Mouse (Mus musculus): ENCODE data around the gene Unc13d. TPM values are rescaled to one million over a fixed set of nuclear protein-coding genes. Genes with fewer than 3 reads are reported as not detected.

Unc13d gene
- polyA plus RNA-seq, 1 experiment from 2014 or later = 8.0 TPM

DNA sequence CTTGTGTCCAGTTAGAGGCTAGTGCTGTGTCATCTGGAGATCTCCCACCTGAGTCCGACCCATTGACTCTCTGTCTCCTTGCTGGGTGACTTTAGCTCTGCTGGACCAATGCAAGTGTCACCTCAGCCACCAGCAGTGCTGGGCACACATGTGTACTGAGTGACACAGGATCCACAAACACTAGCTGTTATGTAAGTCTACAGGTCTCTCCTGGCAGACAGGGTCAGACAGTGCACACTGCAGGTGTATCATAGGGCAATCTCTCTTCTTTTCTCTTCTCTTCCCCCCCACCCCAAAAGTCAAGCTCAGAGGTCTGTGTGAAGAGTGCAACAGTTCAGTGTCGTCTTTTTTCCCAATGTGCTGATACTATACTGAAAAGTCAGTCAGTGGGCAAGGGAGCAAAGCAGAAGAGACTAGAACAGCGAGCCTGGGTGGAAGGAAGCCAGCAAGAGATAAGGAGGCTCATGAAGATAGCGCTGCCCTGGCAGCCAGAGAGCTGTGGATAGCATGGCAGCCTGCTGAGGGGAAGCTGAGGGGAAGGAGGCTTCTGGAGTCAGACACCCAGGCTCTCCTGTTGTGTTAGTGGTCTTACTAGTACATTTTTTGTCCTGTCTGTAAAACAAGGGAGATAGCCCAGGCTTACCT is 20.4 kb downstream of the Unc13d start:
- H3K4me1 ChIP-seq = no peaks in the 10 kb centered on the region
- ATAC-seq (ENCODE audit: insufficient read depth, low FRiP score, low read depth) = no peak
- no peak overlapping the region for H3K4me3 ChIP-seq (replicated peaks)
- H3K27ac ChIP-seq = no peak overlapping the region
- no peaks in the 10 kb centered on the region for H3K27me3 ChIP-seq (replicated peaks)
- no peak overlapping the region for H3K9ac ChIP-seq
- no peaks in the 10 kb centered on the region for H3K9me3 ChIP-seq
- H3K36me3 ChIP-seq = peaks cover 74% of the 10 kb centered on the region
- H3K4me2 ChIP-seq = no peak overlapping the region
- WGBS = 81% methylated on average over 4 of the region's 4 CpGs

DNA sequence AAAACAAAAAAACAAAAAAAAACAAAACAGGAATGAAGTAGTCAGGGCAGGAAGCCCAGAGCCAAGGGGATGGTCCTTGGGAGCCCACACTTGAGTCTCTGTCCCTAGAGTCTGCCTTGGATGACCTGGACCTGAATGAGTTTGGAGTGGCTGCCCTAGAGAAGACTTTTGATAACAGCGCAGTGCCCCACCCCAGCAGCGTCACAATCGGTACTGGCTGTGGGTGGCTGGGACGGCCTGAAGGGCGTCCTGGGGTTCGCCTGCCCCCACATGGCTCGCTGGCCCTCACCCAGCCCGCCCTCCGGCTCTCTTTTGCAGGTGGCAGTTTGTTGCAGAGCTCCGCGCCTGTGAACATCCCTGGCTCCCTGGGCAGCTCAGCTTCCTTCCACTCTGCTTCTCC is 21.9 kb downstream of the Unc13d start:
- Histone ChIP-seq H3K4me3 (replicated peaks) (no peak overlapping the region), H3K4me1 (no peaks in the 10 kb centered on the region), H3K9me3 (no peaks in the 10 kb centered on the region), H3K27ac (no peak overlapping the region), H3K4me2 (no peak overlapping the region), H3K27me3 (replicated peaks) (no peaks in the 10 kb centered on the region), H3K36me3 (peaks cover 83% of the 10 kb centered on the region), H3K9ac (no peak overlapping the region)
- 88% methylated on average over 11 of the region's 11 CpGs for WGBS
- no peak for ATAC-seq (ENCODE audit: insufficient read depth, low FRiP score, low read depth)

DNA sequence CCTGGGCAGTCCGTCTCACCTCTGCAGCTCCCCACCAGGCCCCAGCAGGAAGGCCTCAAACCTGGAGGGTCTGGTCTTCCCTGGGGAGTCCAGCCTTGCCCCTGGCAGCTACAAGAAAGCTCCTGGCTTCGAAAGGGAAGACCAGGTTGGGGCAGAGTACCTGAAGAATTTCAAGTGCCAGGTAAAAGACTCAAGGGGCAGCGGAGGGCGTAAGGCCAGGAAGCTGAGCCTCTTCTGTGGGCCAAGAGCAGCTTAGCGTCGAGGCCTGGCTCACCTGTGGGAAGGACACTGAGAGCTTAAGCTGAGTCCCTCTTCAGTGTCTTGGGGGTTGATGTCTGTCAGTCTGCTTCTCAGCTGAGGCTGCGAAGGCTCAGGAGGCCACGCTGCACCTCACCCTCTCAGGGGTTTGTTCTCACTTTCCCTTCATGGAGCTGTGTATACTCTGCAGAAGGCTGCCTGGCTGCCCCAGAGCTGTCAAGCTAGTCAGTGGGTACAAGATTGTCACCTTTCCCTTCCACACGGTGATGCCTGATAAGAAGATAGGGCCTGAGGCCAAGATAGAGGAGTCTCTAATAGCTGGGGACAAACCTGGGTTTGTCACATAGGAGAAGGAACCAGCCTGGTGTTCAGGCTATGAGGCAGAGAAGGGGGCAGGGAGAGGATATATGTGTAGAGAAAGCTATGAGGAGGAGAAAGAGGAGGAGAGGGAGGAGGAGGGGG is 24.1 kb downstream of the Unc13d start:
- H3K9ac ChIP-seq = no peak overlapping the region
- H3K27ac ChIP-seq = no peak overlapping the region
- no peak overlapping the region for H3K4me3 ChIP-seq (replicated peaks)
- no peaks in the 10 kb centered on the region for H3K4me1 ChIP-seq
- no peaks in the 10 kb centered on the region for H3K9me3 ChIP-seq
- ATAC-seq (ENCODE audit: insufficient read depth, low FRiP score, low read depth) = no peak
- peaks cover 90% of the 10 kb centered on the region for H3K36me3 ChIP-seq
- 91% methylated on average over 9 of the region's 9 CpGs for WGBS
- no peak overlapping the region for H3K4me2 ChIP-seq
- no peaks in the 10 kb centered on the region for H3K27me3 ChIP-seq (replicated peaks)

DNA sequence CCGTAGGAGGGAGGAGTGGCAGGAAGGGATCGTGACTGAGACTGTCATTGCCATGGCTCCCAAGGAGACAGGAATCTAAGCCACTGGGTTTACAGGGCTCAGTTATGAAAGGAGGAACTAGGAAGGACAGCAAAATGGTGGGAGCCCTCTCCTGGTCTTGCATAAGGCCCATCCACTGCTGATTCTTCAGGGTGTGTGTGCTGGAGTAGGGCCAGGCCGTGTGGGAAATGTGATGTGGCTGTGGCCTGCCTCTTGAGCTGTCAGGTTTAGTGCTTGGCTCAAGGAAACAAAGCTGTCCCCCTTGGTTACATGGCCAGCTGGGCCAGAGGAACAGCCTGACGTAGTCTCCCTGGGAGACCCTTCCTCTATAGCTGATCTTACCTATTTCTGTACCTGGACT is 27.6 kb downstream of the Unc13d start:
- H3K27ac ChIP-seq = no peak overlapping the region
- 82% methylated on average over 4 of the region's 4 CpGs for WGBS
- H3K27me3 ChIP-seq (replicated peaks) = no peaks in the 10 kb centered on the region
- no peak overlapping the region for H3K4me3 ChIP-seq (replicated peaks)
- H3K9ac ChIP-seq = no peak overlapping the region
- no peaks in the 10 kb centered on the region for H3K4me1 ChIP-seq
- no peaks in the 10 kb centered on the region for H3K9me3 ChIP-seq
- no peak overlapping the region for H3K4me2 ChIP-seq
- peaks cover 75% of the 10 kb centered on the region for H3K36me3 ChIP-seq
- ATAC-seq (ENCODE audit: insufficient read depth, low FRiP score, low read depth) = no peak

DNA sequence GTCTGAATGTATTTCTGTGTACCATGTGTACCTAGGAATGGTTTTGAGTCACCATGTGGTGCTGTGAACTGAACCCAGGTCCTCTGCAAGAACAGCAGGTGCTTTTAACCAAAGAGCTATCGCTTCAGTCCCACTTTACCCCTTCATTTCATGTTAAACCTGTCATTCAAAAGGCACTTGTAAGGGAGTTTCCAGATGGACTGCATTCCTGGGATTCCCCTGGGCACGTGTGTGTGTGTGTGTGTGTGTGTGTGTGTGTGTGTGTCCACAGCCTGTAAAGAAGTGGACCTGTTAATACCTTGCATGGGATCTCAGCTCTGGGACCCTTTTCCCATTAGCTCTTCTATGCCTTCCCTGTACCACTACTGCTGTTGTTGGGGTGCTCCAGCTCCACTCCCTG is 28.2 kb downstream of the Unc13d start:
- H3K36me3 ChIP-seq = peaks cover 70% of the 10 kb centered on the region
- 64% methylated on average over 2 of the region's 2 CpGs for WGBS

DNA sequence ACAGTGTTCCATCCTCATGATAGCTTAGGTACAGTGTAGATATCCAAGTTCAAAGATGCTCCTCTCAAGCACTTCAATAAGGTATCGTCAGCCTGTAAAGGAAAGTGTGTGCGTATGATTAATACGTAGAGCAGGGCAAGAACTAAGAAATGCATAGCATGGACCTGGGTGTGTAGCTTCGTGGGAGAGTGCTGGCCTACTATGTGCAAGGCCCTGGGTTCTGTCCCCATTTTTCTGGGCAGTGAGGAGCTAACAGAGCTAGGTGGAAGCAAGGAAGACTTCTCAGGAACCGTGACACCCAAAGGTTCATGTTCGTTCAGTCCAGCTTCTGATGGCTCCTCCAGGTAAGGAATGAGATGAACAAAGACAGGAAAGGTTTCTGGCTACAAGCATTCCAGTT is 32.6 kb downstream of the Unc13d start:
- no peaks in the 10 kb centered on the region for H3K9me3 ChIP-seq
- H3K36me3 ChIP-seq = peaks cover 50% of the 10 kb centered on the region
- H3K27ac ChIP-seq = no peak overlapping the region
- H3K9ac ChIP-seq = no peak overlapping the region
- no peaks in the 10 kb centered on the region for H3K4me1 ChIP-seq
- WGBS = 92% methylated on average over 6 of the region's 6 CpGs
- H3K4me3 ChIP-seq (replicated peaks) = no peak overlapping the region
- ATAC-seq (ENCODE audit: insufficient read depth, low FRiP score, low read depth) = no peak
- no peaks in the 10 kb centered on the region for H3K27me3 ChIP-seq (replicated peaks)
- H3K4me2 ChIP-seq = no peak overlapping the region

More for the DNA sequence above, 28.2 kb downstream of the Unc13d start:
- no peaks in the 10 kb centered on the region for H3K4me1 ChIP-seq
- H3K9ac ChIP-seq = no peak overlapping the region
- H3K4me3 ChIP-seq (replicated peaks) = no peak overlapping the region
- H3K27me3 ChIP-seq (replicated peaks) = no peaks in the 10 kb centered on the region
- no peak overlapping the region for H3K4me2 ChIP-seq
- no peak for ATAC-seq (ENCODE audit: insufficient read depth, low FRiP score, low read depth)
- no peaks in the 10 kb centered on the region for H3K9me3 ChIP-seq
- no peak overlapping the region for H3K27ac ChIP-seq

DNA sequence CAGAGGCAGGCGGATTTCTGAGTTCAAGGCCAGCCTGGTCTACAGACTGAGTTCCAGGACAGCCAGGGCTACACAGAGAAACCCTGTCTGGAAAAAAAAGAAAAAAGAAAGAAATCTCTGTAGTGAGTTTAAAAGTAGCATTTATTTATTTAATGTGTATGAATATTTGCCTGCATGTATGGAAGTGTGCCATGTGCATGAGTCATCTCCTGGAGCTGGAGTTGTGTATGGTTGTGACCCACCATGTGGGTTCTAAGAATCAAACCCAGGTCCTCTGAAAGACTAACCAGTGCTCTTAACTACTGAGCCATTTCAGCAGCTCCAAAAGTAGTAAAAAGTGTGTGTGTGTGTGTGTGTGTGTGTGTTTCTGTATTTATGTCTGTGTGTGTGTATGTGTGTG is 34.5 kb downstream of the Unc13d start:
- Histone ChIP-seq H3K9me3 (no peaks in the 10 kb centered on the region), H3K4me2 (no peak overlapping the region), H3K9ac (no peak overlapping the region), H3K4me3 (replicated peaks) (no peak overlapping the region), H3K27ac (no peak overlapping the region), H3K36me3 (peaks cover 35% of the 10 kb centered on the region), H3K4me1 (no peaks in the 10 kb centered on the region), H3K27me3 (replicated peaks) (no peaks in the 10 kb centered on the region)
- 97% methylated on average over 1 of the region's 1 CpGs for WGBS
- ATAC-seq (ENCODE audit: insufficient read depth, low FRiP score, low read depth) = no peak

DNA sequence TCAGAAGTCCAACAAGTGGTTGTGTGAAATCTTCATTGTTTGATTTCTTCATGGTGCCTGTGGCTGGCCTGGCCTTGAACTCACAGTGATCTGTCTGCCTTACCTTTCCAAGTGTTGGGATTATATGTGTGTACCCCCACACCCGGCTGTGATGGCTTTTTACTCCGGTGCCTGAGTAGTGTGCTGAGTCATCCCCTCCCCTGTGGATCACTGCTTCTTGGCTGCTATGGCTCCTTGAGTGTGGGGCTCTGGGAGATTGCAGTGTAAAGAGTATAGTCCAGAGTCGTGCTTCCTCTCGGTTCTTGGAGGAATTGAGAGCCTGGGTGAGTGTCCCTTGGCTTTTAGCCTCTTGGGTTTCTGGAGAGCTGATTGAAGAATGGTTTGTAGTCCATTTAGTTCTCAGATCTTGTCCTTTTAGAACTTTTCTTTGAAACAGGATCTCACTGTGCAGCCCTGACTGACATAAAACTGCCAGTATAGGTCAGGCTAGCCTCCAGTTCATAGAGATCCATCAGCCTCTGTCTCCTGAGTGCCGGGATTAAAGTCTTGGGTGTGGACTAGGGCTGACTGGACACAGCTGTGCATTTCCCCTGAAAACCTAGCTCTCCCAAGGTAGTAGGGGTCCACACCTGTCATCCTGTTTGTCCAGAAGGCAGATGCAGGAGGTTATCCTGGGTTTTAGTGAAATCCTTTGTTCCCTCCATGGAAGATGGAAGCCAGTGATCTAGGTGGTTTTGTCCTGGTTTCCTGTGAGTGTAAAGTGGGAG is 35.2 kb downstream of the Unc13d start:
- Histone ChIP-seq H3K27ac (no peak overlapping the region), H3K4me2 (no peak overlapping the region), H3K4me1 (no peaks in the 10 kb centered on the region), H3K27me3 (replicated peaks) (no peaks in the 10 kb centered on the region), H3K9ac (no peak overlapping the region), H3K4me3 (replicated peaks) (no peak overlapping the region), H3K9me3 (no peaks in the 10 kb centered on the region), H3K36me3 (peaks cover 28% of the 10 kb centered on the region)
- WGBS = 73% methylated on average over 5 of the region's 5 CpGs
- no peak for ATAC-seq (ENCODE audit: insufficient read depth, low FRiP score, low read depth)

DNA sequence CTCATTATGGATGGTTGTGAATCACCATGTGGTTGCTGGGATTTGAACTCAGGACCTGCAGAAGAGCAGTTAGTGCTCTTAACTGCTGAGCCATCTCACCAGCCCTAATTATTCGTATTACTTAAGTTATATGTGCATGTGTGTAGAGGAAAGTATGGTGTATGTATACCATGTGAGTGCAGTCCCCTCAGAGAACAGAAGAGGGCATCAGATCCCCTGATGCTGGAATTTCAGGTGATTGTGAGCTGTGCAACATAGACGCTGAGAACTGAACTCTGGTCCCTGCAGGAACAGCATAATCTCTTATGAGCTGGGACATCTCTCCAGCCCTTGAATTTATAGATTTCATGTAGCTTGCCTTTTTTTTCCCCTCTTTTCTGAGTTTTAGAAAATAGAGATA is 35.9 kb downstream of the Unc13d start:
- H3K27ac ChIP-seq = no peak overlapping the region
- no peak overlapping the region for H3K9ac ChIP-seq

DNA sequence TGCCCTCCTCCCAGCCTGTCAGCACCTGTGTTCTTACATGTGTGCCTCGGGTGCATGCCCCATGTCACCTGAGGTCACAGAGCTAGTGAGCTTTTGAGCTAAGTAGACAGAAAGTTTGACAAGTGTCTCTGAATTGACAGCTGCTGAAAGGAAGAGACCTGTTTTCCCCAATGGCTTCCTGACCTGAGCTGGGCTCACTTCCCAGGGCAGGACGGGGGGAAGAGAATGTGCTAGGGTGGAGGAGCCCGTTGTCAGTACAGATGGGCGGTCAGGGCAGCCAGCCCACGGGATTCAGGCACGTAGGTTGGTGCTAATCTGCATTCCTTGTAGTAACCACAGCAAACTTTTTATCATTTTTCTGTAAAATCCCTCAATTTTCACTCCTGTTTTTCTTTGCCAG is 37.2 kb downstream of the Unc13d start:
- Histone ChIP-seq H3K9ac (no peak overlapping the region), H3K9me3 (no peaks in the 10 kb centered on the region), H3K4me1 (no peaks in the 10 kb centered on the region), H3K27ac (no peak overlapping the region), H3K4me2 (no peak overlapping the region), H3K36me3 (peaks cover 21% of the 10 kb centered on the region), H3K4me3 (replicated peaks) (no peak overlapping the region), H3K27me3 (replicated peaks) (no peaks in the 10 kb centered on the region)
- 78% methylated on average over 6 of the region's 6 CpGs for WGBS
- no peak for ATAC-seq (ENCODE audit: insufficient read depth, low FRiP score, low read depth)

More for the DNA sequence above, 35.9 kb downstream of the Unc13d start:
- Histone ChIP-seq H3K4me3 (replicated peaks) (no peak overlapping the region), H3K36me3 (peaks cover 24% of the 10 kb centered on the region), H3K4me2 (no peak overlapping the region), H3K9me3 (no peaks in the 10 kb centered on the region), H3K27me3 (replicated peaks) (no peaks in the 10 kb centered on the region), H3K4me1 (no peaks in the 10 kb centered on the region)
- ATAC-seq (ENCODE audit: insufficient read depth, low FRiP score, low read depth) = no peak
- 99% methylated on average over 2 of the region's 2 CpGs for WGBS

DNA sequence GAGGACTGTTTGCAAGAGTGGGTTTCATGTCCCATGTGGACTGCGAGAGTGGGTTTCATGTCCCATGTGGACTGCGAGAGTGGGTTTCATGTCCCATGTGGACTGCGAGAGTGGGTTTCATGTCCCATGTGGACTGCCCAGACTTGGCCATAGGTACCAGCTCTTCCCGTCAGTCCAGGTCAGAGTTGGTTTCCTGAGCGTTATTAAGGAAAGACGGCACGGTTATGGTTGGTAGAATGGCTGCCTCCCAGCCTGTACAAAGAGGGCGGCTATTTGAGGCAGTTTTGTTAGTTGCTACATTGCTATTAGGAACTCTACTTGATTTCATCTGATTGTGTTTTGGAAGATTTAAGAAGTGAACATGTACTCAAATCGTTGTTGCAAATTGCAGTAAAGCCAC is 39.9 kb downstream of the Unc13d start:
- H3K36me3 ChIP-seq = peaks cover 24% of the 10 kb centered on the region
- no peak overlapping the region for H3K9ac ChIP-seq
- no peak overlapping the region for H3K4me3 ChIP-seq (replicated peaks)
- no peaks in the 10 kb centered on the region for H3K4me1 ChIP-seq
- WGBS = 93% methylated on average over 9 of the region's 9 CpGs
- no peak for ATAC-seq (ENCODE audit: insufficient read depth, low FRiP score, low read depth)
- H3K4me2 ChIP-seq = no peak overlapping the region
- no peak overlapping the region for H3K27ac ChIP-seq
- no peaks in the 10 kb centered on the region for H3K27me3 ChIP-seq (replicated peaks)
- no peaks in the 10 kb centered on the region for H3K9me3 ChIP-seq

DNA sequence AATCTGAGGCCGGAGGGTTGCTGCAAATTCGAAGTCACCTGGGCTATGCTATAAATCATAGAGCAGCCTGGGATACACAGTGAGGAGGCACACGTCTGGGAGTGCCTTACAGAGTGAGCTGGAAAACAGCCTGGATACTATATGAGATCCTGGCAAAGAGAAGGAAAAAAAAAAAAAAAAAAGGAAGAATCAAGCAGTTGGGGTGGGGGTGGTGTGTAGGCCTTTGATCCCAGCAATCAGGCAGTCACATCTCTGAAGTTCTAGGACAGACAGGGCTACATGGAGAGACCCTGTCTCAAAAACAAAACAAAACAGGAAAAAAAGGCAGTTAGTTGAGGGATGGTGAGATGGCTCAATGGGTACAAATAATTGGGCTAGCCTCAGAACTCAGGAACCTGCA is 41.1 kb downstream of the Unc13d start:
- Histone ChIP-seq H3K9me3 (no peaks in the 10 kb centered on the region), H3K27ac (no peak overlapping the region), H3K36me3 (peaks cover 17% of the 10 kb centered on the region), H3K9ac (no peak overlapping the region), H3K4me3 (replicated peaks) (no peak overlapping the region), H3K4me1 (no peaks in the 10 kb centered on the region; the same call in 1 of the 2 replicates), H3K4me2 (no peak overlapping the region), H3K27me3 (replicated peaks) (no peaks in the 10 kb centered on the region)
- ATAC-seq (ENCODE audit: insufficient read depth, low FRiP score, low read depth) = no peak
- 83% methylated on average over 3 of the region's 3 CpGs for WGBS
